Mouse (Mus musculus): ENCODE data around the gene Ccar1. TPM values are rescaled to one million over a fixed set of nuclear protein-coding genes. Genes with fewer than 3 reads are reported as not detected.
"Not testable (repeated sequence)": the region's sequence is repeated elsewhere in the genome, so short reads cannot be mapped to it uniquely, and the experiment has no call there.

Ccar1 gene
- polyA plus RNA-seq, 1 experiment from 2014 or later = 147 TPM

DNA sequence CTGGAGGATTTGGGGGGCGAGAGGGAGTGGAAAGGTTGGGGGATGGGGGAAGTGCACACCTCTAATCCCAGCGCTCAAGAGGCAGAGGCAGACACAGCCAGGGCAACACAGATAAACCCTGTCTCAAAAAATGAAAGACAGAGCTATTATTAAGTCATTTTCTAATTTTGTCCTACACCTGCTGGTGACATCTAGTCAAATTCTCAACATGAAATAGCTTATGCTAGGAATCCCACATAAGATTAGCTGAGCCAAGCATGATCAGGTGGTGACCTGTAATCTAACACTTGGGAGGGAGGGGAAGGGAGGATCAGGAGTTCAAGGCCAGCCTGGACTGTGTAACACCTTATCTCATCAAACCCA lies 986 bp upstream of the Ccar1 start:
- Histone ChIP-seq H3K4me3 (peak overlapping the region; percentile 99; the same call in 1 of the 2 replicates), H3K4me1 (peaks cover 9% of the 10 kb centered on the region), H3K36me3 (peaks cover 20% of the 10 kb centered on the region), H3K9ac (peak overlapping the region; percentile 46), H3K27me3 (replicated peaks) (no peaks in the 10 kb centered on the region), H3K27ac (peak overlapping the region; percentile 89), H3K4me2 (replicated peaks) (peak overlapping the region; percentile 69), H3K9me3 (no peaks in the 10 kb centered on the region)
- peak; percentile 5; the same call in 1 of the 2 replicates for ATAC-seq (ENCODE audit: low FRiP score, low read depth)
- 53% methylated on average over 2 of the region's 2 CpGs for WGBS

DNA sequence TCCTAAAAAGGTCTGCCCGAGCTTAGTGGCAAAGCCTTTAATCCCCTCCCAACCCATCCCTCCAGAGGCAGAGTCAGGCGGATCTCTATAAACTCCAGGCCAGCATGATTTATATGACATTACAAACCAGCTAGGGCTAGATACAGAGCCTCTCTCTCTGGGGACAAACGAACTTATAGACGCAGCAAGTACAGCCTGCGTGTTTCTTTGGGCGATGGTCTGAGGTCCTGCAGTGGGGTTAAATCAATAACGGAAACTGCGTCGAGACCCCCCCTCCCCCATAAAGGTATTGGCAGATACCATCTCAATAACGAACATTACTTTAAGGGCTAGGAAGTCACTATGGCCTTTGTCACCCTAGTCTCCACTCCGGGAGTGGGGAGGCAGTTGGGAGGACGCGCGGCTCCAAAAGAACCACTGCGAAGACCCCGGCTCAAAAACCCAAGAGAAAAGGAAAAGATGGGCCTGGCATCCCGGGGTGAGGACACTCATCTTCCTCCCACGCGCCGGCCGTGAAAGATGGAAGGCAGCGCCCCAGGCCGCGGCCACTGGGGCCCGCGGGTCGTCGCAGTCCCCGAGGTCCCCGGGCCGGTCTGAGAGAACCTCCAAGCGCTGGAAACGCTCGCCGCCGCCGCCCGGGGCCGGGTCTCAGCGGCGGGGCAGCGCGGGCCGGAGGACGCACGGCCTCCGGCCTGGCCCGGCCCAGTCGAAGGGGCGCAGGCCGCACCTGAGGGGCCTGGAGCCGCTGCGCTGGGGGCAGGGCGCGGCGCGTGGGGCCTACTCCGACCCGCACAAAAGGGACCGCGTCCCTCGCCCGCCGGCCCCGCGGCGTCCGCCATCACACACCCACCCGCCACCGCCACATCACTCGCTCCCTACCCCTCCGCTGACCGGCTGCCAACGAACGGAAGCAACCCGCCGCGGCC lies 572 bp downstream of the Ccar1 start:
- peaks cover 36% of the 10 kb centered on the region for H3K36me3 ChIP-seq
- WGBS = 1% methylated on average over 74 of the region's 78 CpGs
- no peaks in the 10 kb centered on the region for H3K9me3 ChIP-seq
- ATAC-seq (ENCODE audit: low FRiP score, low read depth) = peak; percentile 87
- H3K9ac ChIP-seq = peak overlapping the region; percentile 100
- H3K4me3 ChIP-seq = peak overlapping the region; percentile 99
- H3K4me1 ChIP-seq = peaks cover 9% of the 10 kb centered on the region
- peak overlapping the region; percentile 69 for H3K4me2 ChIP-seq (replicated peaks)
- no peaks in the 10 kb centered on the region for H3K27me3 ChIP-seq (replicated peaks)
- peak overlapping the region; percentile 89 for H3K27ac ChIP-seq

DNA sequence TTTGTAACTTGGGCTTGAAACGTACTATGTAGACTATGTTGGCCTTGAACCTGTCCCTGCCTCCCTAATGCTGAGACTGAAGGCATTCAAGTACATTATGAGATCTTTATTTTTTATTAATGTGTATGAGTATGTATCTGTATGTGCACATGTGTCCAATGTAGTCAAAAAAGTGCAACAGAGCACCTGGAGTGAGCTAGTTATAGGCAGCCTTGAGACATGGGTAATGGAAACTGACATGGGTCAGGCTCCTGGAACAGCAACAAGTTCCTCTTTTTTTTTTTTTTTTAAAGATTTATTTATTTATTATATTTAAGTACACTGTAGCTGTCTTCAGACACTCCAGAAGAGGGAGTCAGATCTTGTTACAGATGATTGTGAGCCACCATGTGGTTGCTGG lies 10.3 kb downstream of the Ccar1 start:
- H3K27me3 ChIP-seq (replicated peaks); H3K4me2 ChIP-seq (replicated peaks); H3K9ac ChIP-seq; H3K9me3 ChIP-seq; H3K4me1 ChIP-seq; H3K4me3 ChIP-seq; ATAC-seq (ENCODE audit: low FRiP score, low read depth); H3K27ac ChIP-seq: not testable (repeated sequence)
- 98% methylated on average over 1 of the region's 1 CpGs for whole genome bisulfite sequencing
- H3K36me3 ChIP-seq = peaks cover 90% of the 10 kb centered on the region

DNA sequence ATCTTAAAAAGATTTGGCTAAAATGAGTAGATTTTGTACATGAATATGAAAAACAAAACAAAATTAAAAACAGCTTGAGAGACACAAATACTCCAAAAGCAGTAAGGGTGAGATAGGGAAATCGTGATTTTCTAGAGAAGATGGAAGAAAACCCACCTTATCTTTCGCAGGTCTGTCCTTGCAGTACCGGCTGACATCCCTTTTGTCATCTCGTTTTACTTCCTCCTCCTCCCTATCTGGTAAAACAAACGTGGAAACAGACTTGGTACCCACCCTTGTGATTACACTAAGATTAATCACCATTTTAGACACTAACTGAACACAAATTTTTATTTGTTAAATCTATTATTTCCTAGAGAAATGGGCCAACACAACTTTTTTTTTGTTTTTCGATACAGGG lies 41.3 kb downstream of the Ccar1 start:
- no peaks in the 10 kb centered on the region for H3K27me3 ChIP-seq (replicated peaks)
- no peak overlapping the region for H3K27ac ChIP-seq
- no peaks in the 10 kb centered on the region for H3K9me3 ChIP-seq
- no peak overlapping the region for H3K4me2 ChIP-seq (replicated peaks)
- H3K4me3 ChIP-seq = no peak overlapping the region
- no peak for ATAC-seq (ENCODE audit: low FRiP score, low read depth)
- no peak overlapping the region for H3K9ac ChIP-seq
- no peaks in the 10 kb centered on the region for H3K4me1 ChIP-seq
- 92% methylated on average over 6 of the region's 6 CpGs for WGBS
- peaks cover 88% of the 10 kb centered on the region for H3K36me3 ChIP-seq

DNA sequence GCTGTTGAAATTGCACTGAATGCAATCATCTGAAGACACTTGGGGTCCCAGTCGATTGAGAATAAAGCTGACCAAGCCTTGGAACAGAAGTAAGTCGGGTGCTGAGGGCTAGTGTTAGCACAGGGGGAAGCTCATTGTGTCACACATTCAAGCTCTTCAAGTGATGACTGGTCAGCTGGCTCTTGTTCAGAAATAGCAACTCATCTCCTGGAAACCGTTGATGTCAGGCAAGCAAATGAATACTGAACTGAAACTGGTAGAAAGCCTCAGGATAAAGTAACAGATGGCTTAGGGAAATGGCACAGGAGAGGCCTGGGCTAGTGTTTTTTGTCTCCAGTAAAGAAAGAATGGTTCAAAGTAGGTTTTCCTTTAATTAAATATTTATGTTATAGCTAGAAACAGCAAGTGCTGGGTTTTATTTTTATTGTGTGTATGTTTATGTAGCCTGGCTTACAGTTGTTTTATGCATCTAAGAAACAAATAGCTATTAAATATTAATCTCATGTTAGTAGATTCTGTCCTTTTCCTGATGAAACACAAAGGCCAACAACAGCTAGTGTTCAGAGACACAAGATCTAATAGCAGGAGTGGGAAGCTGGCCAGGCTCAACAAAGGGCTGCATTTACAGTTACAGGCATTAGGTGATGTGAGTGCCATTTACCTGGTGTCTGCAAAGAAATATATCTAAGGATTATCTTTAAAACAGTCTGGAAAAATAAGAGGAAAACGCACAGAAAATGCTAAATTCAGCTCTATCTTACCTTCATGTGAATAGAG lies 51.9 kb downstream of the Ccar1 start:
- H3K4me2 ChIP-seq (replicated peaks) = no peak overlapping the region
- no peaks in the 10 kb centered on the region for H3K9me3 ChIP-seq
- no peak overlapping the region for H3K27ac ChIP-seq
- 79% methylated on average over 4 of the region's 4 CpGs for WGBS
- H3K27me3 ChIP-seq (replicated peaks) = no peaks in the 10 kb centered on the region
- ATAC-seq (ENCODE audit: low FRiP score, low read depth) = no peak
- H3K9ac ChIP-seq = no peak overlapping the region
- no peak overlapping the region for H3K4me3 ChIP-seq
- peaks cover 39% of the 10 kb centered on the region for H3K36me3 ChIP-seq
- H3K4me1 ChIP-seq = 0 out of 2 replicates have a peak, but pooled peaks cover 5% of the 10 kb centered on the region

DNA sequence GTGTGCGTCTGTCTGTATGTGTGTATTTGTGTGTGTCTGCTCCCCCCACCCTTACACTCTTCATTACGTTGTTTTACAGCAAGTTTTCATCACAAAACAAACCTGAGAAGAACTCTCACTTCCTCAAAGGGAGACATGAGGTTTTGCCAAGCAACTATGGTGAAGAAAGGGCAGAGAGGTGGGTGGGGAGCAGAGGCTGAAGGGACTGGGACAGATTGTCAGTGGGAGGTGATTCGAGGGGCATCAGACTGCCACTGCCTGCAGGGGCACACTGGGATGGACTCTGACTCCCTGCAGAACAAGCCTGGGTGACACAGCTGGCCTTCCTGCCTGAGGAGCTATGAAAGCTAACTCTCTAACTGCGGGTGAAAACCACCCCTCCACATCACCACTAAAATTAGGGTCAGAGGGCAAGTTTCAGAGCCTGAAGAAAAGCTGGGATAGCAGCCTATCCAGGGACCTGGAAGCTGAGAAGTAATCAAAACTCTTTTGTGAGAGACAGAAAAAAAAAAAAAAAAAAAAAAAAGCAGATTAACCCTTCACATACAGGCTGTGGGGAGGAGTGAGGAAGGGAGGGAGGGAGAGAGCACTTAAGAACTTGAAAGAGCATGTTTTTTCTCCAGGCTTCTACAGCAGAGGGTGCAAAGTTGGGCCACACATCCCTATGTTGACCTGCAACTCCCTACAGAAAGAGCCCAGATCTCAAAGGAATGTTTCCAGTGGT lies 55.0 kb downstream of the Ccar1 start:
- Histone ChIP-seq H3K4me1 (0 out of 2 replicates have a peak, but pooled peaks cover 5% of the 10 kb centered on the region), H3K9ac (no peak overlapping the region), H3K36me3 (peaks cover 19% of the 10 kb centered on the region), H3K27me3 (replicated peaks) (no peaks in the 10 kb centered on the region), H3K4me3 (no peak overlapping the region), H3K27ac (no peak overlapping the region), H3K9me3 (no peaks in the 10 kb centered on the region), H3K4me2 (replicated peaks) (no peak overlapping the region)
- WGBS = 37% methylated on average over 4 of the region's 4 CpGs
- no peak for ATAC-seq (ENCODE audit: low FRiP score, low read depth)

DNA sequence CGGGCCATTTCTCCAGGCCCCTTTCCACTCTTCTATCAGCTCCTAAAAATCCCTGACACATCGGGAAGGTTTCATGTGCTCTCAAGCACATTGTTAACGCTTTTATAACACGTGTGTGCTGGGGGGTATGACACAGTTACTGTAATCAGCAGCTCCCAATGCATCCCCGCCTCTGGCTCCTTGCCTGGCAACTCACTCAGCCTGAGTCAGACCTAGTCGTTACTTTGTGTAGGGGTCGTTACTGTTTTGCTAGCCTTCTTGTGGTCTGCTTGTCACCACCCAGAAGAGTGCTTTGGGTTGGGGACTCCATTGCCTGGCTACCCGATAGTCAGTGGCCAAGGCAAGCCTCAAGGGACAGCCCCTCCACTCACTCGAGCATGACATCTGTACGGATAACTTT lies 61.3 kb downstream of the Ccar1 start:
- no peak overlapping the region for H3K27ac ChIP-seq
- H3K4me2 ChIP-seq (replicated peaks) = no peak overlapping the region
- H3K9me3 ChIP-seq = no peaks in the 10 kb centered on the region
- H3K4me1 ChIP-seq = peaks cover 6% of the 10 kb centered on the region; the same call in 1 of the 2 replicates
- H3K9ac ChIP-seq = no peak overlapping the region
- H3K27me3 ChIP-seq (replicated peaks) = peaks cover 6% of the 10 kb centered on the region; the same call in 1 of the 2 replicates
- no peaks in the 10 kb centered on the region for H3K36me3 ChIP-seq
- no peak for ATAC-seq (ENCODE audit: low FRiP score, low read depth)
- WGBS = 76% methylated on average over 10 of the region's 10 CpGs
- H3K4me3 ChIP-seq = no peak overlapping the region

DNA sequence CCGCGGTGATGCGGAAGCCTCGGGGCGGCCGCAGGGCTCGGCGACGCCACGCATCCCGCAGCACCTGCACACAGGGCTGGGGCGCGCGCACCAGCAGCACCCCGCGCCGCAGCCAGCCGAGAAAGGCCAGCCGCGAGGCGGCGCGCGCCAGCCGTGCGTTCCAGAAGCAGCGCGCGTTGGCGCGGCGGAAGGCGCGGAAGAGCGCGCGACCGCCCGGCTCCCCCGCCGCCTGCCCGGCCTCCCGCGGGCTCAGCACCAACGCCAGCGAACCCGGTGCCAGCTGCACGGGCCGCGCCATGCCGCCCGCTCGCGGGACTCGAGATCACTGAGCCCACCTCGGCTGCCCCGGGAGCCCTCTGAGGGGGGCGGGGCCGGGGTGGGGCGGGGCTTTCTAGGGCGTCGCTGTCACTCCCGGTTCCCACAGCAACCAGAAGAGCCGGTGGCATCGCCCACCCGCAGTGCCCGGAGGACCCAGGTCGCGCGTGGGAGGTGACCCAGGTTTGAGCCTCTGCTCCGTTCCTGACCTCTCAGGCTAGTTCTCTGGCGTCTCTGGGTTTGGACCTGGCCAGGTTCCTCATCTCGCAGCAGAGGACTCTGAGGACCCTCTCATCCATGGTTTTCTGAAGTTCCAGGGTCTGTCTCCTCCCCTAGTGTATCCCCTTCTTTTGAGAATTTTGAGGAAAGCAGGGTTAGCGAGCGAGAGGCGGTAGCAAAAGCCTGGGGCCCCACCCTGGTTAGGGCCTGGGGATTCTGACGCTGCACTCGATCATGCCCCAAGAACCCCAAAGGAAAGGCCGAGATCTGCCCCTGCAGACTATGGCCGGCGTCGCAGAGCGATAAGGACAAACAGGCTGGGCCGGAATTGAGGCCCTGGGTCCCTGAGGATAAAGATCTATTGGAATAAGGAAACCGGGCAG lies 66.1 kb downstream of the Ccar1 start, which contains the start of gene Stox1:
Stox1 (minus strand) TSS at position 358 of the 917 bp plus-strand sequence.
- Histone ChIP-seq H3K9me3 (no peaks in the 10 kb centered on the region), H3K27me3 (replicated peaks) (peaks cover 19% of the 10 kb centered on the region), H3K9ac (peak within 1 kb of the TSS; percentile 67), H3K27ac (no peak within 1 kb of the TSS), H3K4me1 (peaks cover 6% of the 10 kb centered on the region; the same call in 1 of the 2 replicates), H3K4me2 (replicated peaks) (peak within 1 kb of the TSS; percentile 86), H3K36me3 (no peaks in the 10 kb centered on the region), H3K4me3 (peak within 1 kb of the TSS; percentile 72)
- ATAC-seq (ENCODE audit: low FRiP score, low read depth) = peak; percentile 91
- WGBS = 2% methylated on average over 85 of the region's 85 CpGs

DNA sequence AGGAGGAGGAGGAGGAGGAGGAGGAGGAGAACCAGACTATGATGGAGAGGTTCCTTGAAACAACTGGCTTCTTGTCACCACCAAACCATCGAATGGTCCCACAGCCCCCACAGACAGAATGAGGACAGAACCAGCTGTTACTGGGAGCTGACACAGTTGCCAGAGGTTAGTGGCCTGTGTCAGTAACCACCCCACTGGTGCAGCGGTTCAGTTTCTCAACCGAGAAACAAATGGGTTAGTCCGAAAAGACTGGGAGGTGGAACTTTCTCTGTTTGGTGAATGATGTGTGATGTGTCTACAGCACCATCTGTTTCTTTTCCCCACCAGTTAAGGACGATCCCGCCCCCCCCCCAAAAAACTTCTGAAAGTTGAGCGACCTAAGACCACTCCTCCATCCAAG lies 67.2 kb downstream of the Ccar1 start:
- no peak overlapping the region for H3K9ac ChIP-seq
- peak overlapping the region; percentile 86 for H3K4me2 ChIP-seq (replicated peaks)
- WGBS = 22% methylated on average over 7 of the region's 7 CpGs
- H3K4me3 ChIP-seq = peak overlapping the region; percentile 72; the same call in 1 of the 2 replicates
- no peaks in the 10 kb centered on the region for H3K9me3 ChIP-seq
- no peaks in the 10 kb centered on the region for H3K36me3 ChIP-seq
- peaks cover 19% of the 10 kb centered on the region for H3K27me3 ChIP-seq (replicated peaks)
- ATAC-seq (ENCODE audit: low FRiP score, low read depth) = no peak
- peaks cover 6% of the 10 kb centered on the region; the same call in 1 of the 2 replicates for H3K4me1 ChIP-seq
- H3K27ac ChIP-seq = no peak overlapping the region

DNA sequence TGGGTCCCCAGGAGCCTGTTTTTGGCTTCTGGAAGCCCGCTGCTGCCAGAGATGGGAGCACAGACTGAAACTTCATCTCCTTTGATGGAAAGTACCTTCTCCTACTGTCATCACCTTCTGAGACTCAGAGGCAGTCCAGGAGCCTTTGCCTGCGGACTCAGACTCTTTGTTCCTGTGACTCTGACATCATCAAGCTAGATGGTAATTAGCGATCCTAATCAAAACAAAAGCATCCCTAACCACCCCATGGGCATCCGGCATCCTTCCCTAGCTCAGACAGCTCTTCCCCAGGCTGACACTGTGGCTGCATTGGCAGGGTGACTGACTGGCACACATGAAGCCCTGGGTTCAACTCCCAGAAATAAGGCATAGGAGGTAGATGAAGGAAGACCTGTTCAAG lies 69.4 kb downstream of the Ccar1 start:
- Histone ChIP-seq H3K4me1 (peaks cover 6% of the 10 kb centered on the region; the same call in 1 of the 2 replicates), H3K9me3 (no peaks in the 10 kb centered on the region), H3K4me2 (replicated peaks) (no peak overlapping the region), H3K27ac (no peak overlapping the region), H3K36me3 (no peaks in the 10 kb centered on the region), H3K9ac (no peak overlapping the region), H3K27me3 (replicated peaks) (peaks cover 19% of the 10 kb centered on the region), H3K4me3 (no peak overlapping the region)
- no peak for ATAC-seq (ENCODE audit: low FRiP score, low read depth)
- WGBS = 27% methylated on average over 4 of the region's 4 CpGs

DNA sequence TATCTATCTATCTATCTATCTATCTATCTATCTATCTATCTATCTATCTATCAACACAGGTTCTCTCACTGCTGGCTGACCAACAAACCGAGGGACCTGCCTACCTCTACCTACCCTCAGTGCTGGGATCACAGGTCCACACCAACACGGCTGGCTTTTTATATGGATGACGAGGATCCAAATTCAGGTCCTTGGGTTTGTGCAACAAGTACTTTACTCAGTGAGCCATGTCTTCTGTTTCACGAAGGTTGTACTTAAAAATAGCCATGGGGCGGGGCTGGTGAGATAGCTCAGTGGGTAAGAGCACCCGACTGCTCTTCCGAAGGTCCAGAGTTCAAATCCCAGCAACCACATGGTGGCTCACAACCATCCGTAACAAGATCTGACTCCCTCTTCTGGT lies 71.5 kb downstream of the Ccar1 start:
- H3K4me1 ChIP-seq; ATAC-seq (ENCODE audit: low FRiP score, low read depth); H3K9me3 ChIP-seq; H3K9ac ChIP-seq; H3K4me3 ChIP-seq; H3K36me3 ChIP-seq; H3K4me2 ChIP-seq (replicated peaks); H3K27ac ChIP-seq: not testable (repeated sequence)
- 89% methylated on average over 8 of the region's 8 CpGs for WGBS
- peaks cover 13% of the 10 kb centered on the region for H3K27me3 ChIP-seq (replicated peaks)
